Mouse (Mus musculus): ENCODE results near the gene Eif3k.

Gene Eif3k

GRCm38 (mm10) chr7:28961584-28961926 is 20.1 kb downstream of the Eif3k start:
- no peak for ATAC-seq (ENCODE audit: insufficient number of reproducible peaks, low FRiP score, low TSS enrichment)

- no peak for ATAC-seq (ENCODE audit: insufficient number of reproducible peaks, low FRiP score, low TSS enrichment)
Observed at GRCm38 (mm10) chr7:28960354-28961046, 21.2 kb downstream of the Eif3k start.

GRCm38 (mm10) chr7:28959505-28960045 is 22.1 kb downstream of the Eif3k start:
- no peak for ATAC-seq (ENCODE audit: insufficient number of reproducible peaks, low FRiP score, low TSS enrichment)

GRCm38 (mm10) chr7:28958770-28959169 is 22.9 kb downstream of the Eif3k start:
- no peak for ATAC-seq (ENCODE audit: insufficient number of reproducible peaks, low FRiP score, low TSS enrichment)

- no peak for ATAC-seq (ENCODE audit: insufficient number of reproducible peaks, low FRiP score, low TSS enrichment)
Observed at GRCm38 (mm10) chr7:28957997-28958725, 23.5 kb downstream of the Eif3k start.

- ATAC-seq (ENCODE audit: insufficient number of reproducible peaks, low FRiP score, low TSS enrichment): no peak
Observed at GRCm38 (mm10) chr7:28957286-28957685, 24.4 kb downstream of the Eif3k start.

- no peak for ATAC-seq (ENCODE audit: insufficient number of reproducible peaks, low FRiP score, low TSS enrichment)
Observed at GRCm38 (mm10) chr7:28956270-28956669, 25.4 kb downstream of the Eif3k start.

GRCm38 (mm10) chr7:28955295-28955897 is 26.3 kb downstream of the Eif3k start:
- no peak for ATAC-seq (ENCODE audit: insufficient number of reproducible peaks, low FRiP score, low TSS enrichment)

GRCm38 (mm10) chr7:28954773-28955172 is 26.9 kb downstream of the Eif3k start:
- no peak for ATAC-seq (ENCODE audit: insufficient number of reproducible peaks, low FRiP score, low TSS enrichment)

- ATAC-seq (ENCODE audit: insufficient number of reproducible peaks, low FRiP score, low TSS enrichment): no peak
Observed at GRCm38 (mm10) chr7:28953476-28954376, 27.9 kb downstream of the Eif3k start.

GRCm38 (mm10) chr7:28952786-28953185 is 28.9 kb downstream of the Eif3k start:
- ATAC-seq (ENCODE audit: insufficient number of reproducible peaks, low FRiP score, low TSS enrichment): no peak

GRCm38 (mm10) chr7:28951764-28952163 is 29.9 kb downstream of the Eif3k start:
- no peak for ATAC-seq (ENCODE audit: insufficient number of reproducible peaks, low FRiP score, low TSS enrichment)

GRCm38 (mm10) chr7:28950346-28951037 is 31.2 kb downstream of the Eif3k start:
- ATAC-seq (ENCODE audit: insufficient number of reproducible peaks, low FRiP score, low TSS enrichment): no peak

GRCm38 (mm10) chr7:28949298-28949697 is 32.4 kb downstream of the Eif3k start:
- no peak for ATAC-seq (ENCODE audit: insufficient number of reproducible peaks, low FRiP score, low TSS enrichment)

GRCm38 (mm10) chr7:28948746-28949145 is 32.9 kb downstream of the Eif3k start:
- no peak for ATAC-seq (ENCODE audit: insufficient number of reproducible peaks, low FRiP score, low TSS enrichment)

- no peak for ATAC-seq (ENCODE audit: insufficient number of reproducible peaks, low FRiP score, low TSS enrichment)
Observed at GRCm38 (mm10) chr7:28946271-28946610, 35.4 kb downstream of the Eif3k start.

GRCm38 (mm10) chr7:28945416-28946270 is 36.0 kb downstream of the Eif3k start:
- ATAC-seq (ENCODE audit: insufficient number of reproducible peaks, low FRiP score, low TSS enrichment): no peak

GRCm38 (mm10) chr7:28944756-28945415 is 36.8 kb downstream of the Eif3k start:
- no peak for ATAC-seq (ENCODE audit: insufficient number of reproducible peaks, low FRiP score, low TSS enrichment)

Data from cerebellum, adult (tissue).